Mouse (Mus musculus): ENCODE measurements around the gene Uqcrq. TPM values are rescaled to one million over a fixed set of nuclear protein-coding genes. Genes with fewer than 3 reads are reported as not detected.

Uqcrq gene
- polyA plus RNA-seq (2012; rRNA removed; ENCODE audit: low replicate concordance), result 990 and 1,353 TPM in 2 replicates

GRCm38 (mm10) chr11:53430670-53431346 is at the start of gene Uqcrq, which contains the start of gene Gdf9:
Uqcrq (minus strand) TSS chr11:53430831.
Gdf9 (plus strand) TSS chr11:53431023.

GRCm38 (mm10) chr11:53479783-53480301 is 49.2 kb upstream of the Uqcrq start, which contains the start of the genes Gm9945 and Sowaha:
Gm9945 (plus strand) TSS chr11:53480166.
Sowaha (minus strand) TSS chr11:53480274.

GRCm38 (mm10) chr11:53469968-53470695 is 39.5 kb upstream of the Uqcrq start, which contains the start of gene Gm9837:
Gm9837 (minus strand) TSS chr11:53470479.

GRCm38 (mm10) chr11:53456474-53457371 is 26.1 kb upstream of the Uqcrq start, which contains the start of the genes Gm10447 and Shroom1:
Gm10447 (minus strand) TSS chr11:53457110.
Shroom1 (plus strand) TSS chr11:53457205.

GRCm38 (mm10) chr11:53423036-53423435 is 7.6 kb downstream of the Uqcrq start, which contains the start of gene Leap2:
Leap2 (minus strand) TSS chr11:53423170.

Other genes starting within 250 kb of the Uqcrq start
- 21.1 and 23.7 TPM in 2 replicates for gene Hspa4, start 130.4 kb downstream of the Uqcrq start, polyA plus RNA-seq (2012; rRNA removed; ENCODE audit: low replicate concordance)
- 2.9 and 3.1 TPM in 2 replicates for gene Zcchc10, start 106.2 kb downstream of the Uqcrq start, polyA plus RNA-seq (2012; rRNA removed; ENCODE audit: low replicate concordance)
- 2.2 and 2.9 TPM in 2 replicates for gene Aff4, start 80.0 kb downstream of the Uqcrq start, polyA plus RNA-seq (2012; rRNA removed; ENCODE audit: low replicate concordance)
- gene Leap2, start 7.7 kb downstream of the Uqcrq start, polyA plus RNA-seq (2012; rRNA removed; ENCODE audit: low replicate concordance), result 68.8 and 208 TPM in 2 replicates
- 0.57 and 1.0 TPM in 2 replicates for gene Gdf9, start 192 bp upstream of the Uqcrq start, polyA plus RNA-seq (2012; rRNA removed; ENCODE audit: low replicate concordance)
- gene Gm10447, start 26.3 kb upstream of the Uqcrq start, polyA plus RNA-seq (2012; rRNA removed; ENCODE audit: low replicate concordance), result 0.06 and 0.16 TPM in 2 replicates
- gene Shroom1, start 26.4 kb upstream of the Uqcrq start, polyA plus RNA-seq (2012; rRNA removed; ENCODE audit: low replicate concordance), result 4.0 and 5.3 TPM in 2 replicates
- gene Gm9837, start 39.6 kb upstream of the Uqcrq start, polyA plus RNA-seq (2012; rRNA removed; ENCODE audit: low replicate concordance), result not detected in 2 replicates
- not detected in 2 replicates for gene Gm9945, start 49.3 kb upstream of the Uqcrq start, polyA plus RNA-seq (2012; rRNA removed; ENCODE audit: low replicate concordance)
- gene Sowaha, start 49.4 kb upstream of the Uqcrq start, polyA plus RNA-seq (2012; rRNA removed; ENCODE audit: low replicate concordance), result 10.5 and 34.0 TPM in 2 replicates
- 5.4 and 13.0 TPM in 2 replicates for gene Sept8, start 88.4 kb upstream of the Uqcrq start, polyA plus RNA-seq (2012; rRNA removed; ENCODE audit: low replicate concordance)
- gene Kif3a, start 136.5 kb upstream of the Uqcrq start, polyA plus RNA-seq (2012; rRNA removed; ENCODE audit: low replicate concordance), result 0.30 and 0.69 TPM in 2 replicates
- 0.39 TPM in 1 of 2 replicates, not detected in the other for gene Il4, start 187.8 kb upstream of the Uqcrq start, polyA plus RNA-seq (2012; rRNA removed; ENCODE audit: low replicate concordance)
- not detected in 2 replicates for gene Il13, start 203.9 kb upstream of the Uqcrq start, polyA plus RNA-seq (2012; rRNA removed; ENCODE audit: low replicate concordance)